Mouse (Mus musculus): Measurements from ENCODE around the gene Erfe.

Gene Erfe

GRCm38 (mm10) chr1:91373414-91373835 lies 7.2 kb downstream of the Erfe start:
- no peak for DNase-seq (ENCODE audit: low read depth)

- DNase-seq (ENCODE audit: low read depth), result peak; percentile 73
Measured at GRCm38 (mm10) chr1:91380453-91381090, 14.3 kb downstream of the Erfe start.

DNA sequence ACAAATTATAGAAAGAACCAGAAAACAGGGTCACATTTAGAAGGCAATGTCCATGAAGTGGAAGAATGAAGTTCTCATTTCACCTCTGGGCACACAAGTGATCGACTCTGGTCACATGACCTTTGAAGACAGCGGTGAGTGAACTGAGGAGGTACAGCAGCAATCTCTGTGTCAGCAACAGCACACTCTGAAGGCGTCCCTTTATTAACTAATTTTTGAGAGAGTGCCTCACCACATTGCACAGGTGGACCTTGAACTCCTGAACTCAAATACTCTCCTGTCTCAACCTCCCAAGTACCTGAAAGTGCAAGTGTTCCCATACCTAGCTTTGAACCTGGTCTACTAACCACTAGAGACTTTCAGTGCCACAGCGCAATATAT lies 14.9 kb downstream of the Erfe start:
- no peak for DNase-seq (ENCODE audit: low read depth)

DNA sequence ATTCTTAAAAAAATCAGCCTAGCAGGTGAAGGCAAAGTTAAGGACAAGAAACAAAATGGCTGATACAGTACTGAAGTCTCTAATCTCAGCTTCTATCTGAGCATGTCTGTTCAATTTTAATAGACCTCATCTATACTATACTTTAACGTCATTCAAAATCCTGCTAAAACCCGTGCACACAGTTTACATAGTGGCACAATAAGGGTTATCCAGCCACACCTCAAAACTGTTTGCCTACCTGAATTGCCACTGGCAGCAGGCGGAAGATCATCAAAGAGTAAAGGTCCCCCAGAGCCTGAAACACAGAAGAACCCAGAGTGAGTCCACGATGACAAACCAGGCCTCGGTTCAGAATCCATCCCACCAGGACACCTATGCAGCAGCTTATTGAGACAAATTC lies 24.1 kb downstream of the Erfe start:
- DNase-seq (ENCODE audit: low read depth), result no peak

DNA sequence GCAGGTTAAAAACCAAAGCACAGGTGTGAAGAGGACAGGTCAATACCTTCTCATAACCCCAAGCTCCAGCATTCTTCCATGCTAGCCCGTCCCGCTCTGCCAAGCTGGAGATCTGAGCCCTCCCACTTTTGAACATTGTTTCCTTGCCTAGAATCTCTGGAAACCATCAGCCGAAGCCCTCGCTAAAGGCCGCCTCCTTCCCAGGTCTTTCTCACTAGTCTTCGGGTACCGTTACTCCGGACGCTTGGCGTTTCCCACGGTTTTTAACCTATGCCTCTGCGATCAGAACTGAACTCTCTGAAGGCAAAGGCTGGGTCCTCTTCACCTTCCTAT lies 31.7 kb downstream of the Erfe start:
- DNase-seq (ENCODE audit: low read depth), result no peak

DNA sequence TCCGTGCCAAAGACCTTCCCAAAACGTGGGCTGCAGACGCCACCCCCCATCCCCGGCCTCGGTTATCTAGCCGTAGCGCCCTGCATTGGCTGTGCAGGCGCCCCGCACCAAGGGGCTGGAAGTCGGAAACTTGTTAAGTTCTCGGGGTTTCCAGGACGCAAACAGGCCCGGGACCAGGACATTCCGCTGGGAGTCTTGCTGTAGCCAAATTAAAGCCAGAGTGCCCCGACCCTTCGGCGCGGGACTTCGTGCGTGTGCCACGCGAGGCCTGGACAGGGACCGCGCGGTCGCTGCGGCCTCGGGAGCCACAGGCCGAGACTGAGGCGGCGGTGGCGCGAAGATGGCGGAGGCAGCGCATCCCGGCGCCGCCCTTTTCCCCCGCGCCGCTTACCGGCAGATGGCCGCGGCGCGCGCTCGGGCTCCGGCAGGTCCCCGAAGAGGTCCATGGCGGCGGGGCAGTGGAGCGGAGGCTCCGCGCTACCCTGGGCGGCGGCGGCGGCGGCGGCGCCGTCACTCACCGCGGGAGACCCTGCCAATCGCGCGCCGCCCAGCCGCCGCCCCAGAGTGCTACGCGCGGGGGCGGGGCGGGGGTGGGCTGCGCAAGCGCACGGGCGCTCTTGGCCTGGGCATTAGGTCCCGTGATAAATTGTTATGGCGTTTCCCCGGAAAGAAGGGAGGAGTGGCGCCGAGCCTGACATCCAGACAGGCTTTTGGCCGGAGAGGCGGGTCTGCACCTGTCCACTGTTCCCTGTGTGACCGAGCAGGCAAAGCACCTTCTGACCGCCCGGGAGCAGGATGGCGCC lies 32.2 kb downstream of the Erfe start, which contains the start of gene Ilkap:
Gene Ilkap, minus strand, starts transcription at position 556 of the 803 bp plus-strand sequence.
- peak; percentile 59 for DNase-seq (ENCODE audit: low read depth)

- no peak for DNase-seq (ENCODE audit: low read depth)
Measured at GRCm38 (mm10) chr1:91404976-91405375, 38.7 kb downstream of the Erfe start.

DNA sequence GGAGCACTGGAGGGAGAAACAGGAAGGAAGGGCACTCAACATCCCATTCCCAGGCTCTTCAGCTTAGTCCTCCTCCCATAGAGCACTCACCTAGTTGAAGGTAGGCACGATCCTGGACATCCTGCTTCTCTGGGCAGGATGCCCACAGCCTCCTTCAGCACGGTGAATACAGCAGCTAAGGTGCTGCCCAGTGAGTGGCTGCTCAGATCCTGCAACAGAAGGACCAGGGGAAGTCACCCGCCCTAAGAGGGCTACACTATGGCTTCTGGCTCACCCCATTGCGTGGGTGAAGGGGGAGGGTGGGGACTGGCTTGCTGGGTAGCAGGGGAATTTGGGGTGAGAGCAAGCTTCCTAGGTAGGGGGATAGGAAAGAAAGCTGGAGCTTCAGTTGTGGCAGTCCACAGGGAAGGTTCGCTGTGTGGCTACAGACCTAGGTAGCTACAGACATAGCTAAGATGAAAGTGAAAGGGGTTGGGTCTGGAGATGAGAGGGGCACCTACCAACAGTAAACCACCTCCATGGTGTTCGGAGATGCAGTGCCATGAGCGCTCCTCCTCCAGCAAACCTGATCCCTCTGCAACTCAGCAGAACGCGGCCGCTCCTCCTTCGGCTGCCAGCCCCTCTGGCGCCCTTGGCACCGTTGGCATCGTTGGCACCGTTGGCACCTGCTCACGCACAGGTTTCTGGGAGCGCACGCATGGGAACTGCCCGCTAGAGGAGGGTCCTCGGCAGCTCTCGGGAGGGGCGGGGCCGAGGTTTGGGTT lies 39.4 kb downstream of the Erfe start:
- DNase-seq (ENCODE audit: low read depth), result no peak

DNA sequence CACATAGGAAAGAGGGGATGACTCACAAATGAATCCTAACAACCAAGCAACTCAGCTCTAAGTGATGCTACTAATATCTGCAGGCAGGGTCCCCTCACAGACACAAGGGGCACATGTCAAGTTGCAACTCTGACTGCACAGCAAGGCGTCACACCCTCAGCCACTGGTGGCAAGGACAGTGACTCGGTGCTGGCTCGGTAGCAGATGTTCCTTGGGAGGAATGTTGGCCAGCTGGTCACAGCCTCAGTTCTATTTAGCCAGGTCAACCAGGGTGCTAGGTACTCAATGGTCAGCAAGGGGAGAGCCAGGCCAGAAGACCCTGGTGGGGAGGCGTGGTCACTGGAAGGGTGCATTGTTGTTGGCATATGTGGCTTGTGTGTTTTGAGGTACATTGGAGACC lies 41.6 kb downstream of the Erfe start:
- DNase-seq (ENCODE audit: low read depth), result no peak

GRCm38 (mm10) chr1:91411631-91412285 lies 45.5 kb downstream of the Erfe start:
- DNase-seq (ENCODE audit: low read depth), result no peak

- DNase-seq (ENCODE audit: low read depth), result no peak
Measured at GRCm38 (mm10) chr1:91412286-91413029, 46.2 kb downstream of the Erfe start.

- peak; percentile 86 for DNase-seq (ENCODE audit: low read depth)
Measured at GRCm38 (mm10) chr1:91413030-91413506, 46.8 kb downstream of the Erfe start.

DNA sequence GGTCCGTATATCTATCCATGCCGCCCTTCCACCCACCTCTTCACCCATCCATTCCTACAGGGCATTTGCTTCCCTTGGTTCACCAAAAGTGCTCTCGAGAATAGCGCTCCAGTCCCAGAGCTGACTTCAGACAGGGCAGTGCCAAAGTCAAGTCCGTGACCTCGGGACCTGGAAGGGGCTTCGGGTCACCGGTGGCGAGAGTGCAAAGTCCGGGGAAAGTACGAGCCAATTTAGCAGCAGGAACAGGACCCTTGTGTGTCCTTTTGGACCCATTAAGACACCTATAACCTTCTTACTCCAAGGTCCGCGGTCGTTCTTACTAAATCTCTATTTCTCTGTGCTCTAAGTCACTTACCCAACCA lies 47.3 kb downstream of the Erfe start:
- DNase-seq (ENCODE audit: low read depth), result no peak

- no peak for DNase-seq (ENCODE audit: low read depth)
Measured at GRCm38 (mm10) chr1:91413898-91414594, 47.8 kb downstream of the Erfe start, which contains the start of gene Hes6. Gene Hes6 (minus strand): TSS chr1:91414038.

GRCm38 (mm10) chr1:91414903-91415302 lies 48.7 kb downstream of the Erfe start:
- DNase-seq (ENCODE audit: low read depth), result no peak

DNA sequence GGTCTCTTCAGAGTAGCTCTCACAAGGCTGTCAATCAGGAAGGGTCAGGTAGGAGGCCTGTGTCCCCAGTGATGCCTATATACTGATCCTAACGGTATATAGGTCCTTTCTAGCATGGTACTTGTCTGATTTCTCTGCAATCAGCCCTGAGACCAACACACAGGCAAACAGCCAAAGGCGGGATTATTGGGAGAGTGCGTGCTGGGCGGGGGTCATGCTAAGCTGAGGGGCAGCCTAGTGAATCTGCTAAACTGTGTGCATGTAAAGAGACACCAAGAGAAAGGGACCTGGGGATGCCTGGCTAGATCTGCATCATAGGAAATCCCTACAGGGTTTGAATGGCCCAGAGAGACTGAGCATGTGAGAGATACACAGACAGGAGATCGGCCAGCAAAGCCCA lies 49.1 kb downstream of the Erfe start:
- DNase-seq (ENCODE audit: low read depth), result no peak

GRCm38 (mm10) chr1:91417991-91418390 lies 51.8 kb downstream of the Erfe start:
- DNase-seq (ENCODE audit: low read depth), result no peak

DNA sequence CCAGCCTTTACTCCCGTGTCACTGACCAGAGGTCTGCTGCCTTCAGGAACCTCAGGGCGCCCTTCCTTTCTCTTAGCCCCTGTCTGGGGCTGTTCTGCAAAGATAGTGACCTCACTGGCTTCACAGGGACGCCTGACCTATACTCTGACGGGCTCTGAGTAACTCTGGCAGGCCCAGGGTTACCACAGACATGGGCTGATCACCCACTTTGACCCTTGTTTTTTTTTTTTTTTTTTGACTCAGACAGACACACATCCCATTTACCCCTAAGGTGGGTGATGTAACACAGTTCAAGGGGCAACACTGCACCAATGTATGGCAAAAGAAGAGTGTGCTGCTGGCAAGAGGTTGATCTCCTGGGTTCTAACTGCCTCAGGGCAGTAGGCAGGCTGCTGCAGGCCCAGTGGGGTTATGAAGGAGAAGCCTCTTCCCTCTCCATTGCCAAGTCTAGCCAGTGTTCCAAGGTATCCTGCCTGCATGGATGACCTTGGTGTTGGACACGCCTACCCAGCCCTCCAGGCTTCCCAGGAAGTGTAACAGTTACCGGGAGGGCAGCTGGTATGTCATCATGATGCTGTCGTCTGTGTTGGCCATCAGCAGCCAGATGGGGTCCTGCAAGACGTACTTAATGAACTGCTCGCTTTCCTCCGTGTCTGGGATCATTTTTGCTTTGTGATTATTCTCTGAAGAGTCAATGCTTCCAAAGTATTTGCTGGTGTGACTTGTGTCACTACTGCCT lies 53.8 kb downstream of the Erfe start:
- no peak for DNase-seq (ENCODE audit: low read depth)

DNA sequence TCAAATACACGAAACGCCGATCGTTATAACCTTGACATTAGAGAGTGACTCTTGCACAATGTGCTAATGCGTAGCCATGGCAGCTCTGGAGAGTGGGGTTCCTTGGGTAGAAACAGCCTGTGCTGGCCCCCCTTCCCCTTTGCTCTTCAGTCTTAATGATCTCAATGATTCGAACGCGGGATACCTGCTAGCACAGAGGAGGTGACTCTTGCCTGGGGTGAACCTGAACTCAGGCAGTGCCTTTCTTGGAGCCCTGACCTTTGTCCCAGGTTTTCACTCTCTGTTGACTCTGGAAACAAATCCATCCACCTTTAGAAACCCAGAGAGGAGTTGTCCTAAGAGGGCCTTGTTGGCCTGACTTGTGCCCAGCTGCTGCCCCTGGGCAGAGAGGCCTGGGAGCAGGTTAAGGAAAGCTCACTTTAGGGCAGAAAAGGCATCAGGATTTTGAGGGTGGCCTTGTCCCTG lies 54.4 kb downstream of the Erfe start:
- no peak for DNase-seq (ENCODE audit: low read depth)
